Mouse (Mus musculus) embryonic fibroblast, embryonic 13.5 days (primary cell): Measurements from ENCODE around the gene Mpl.

Source experiments
- CTCF ChIP-seq: IDR thresholded peaks from 2 replicates; pipeline ENCODE4 v1.5.1; 2011; ENCODE audit warnings: mild to moderate bottlenecking, control low read depth, low read length, moderate library complexity, borderline replicate concordance; ENCODE audit not compliant: insufficient read depth
- POLR2A ChIP-seq: IDR thresholded peaks from 2 replicates; pipeline ENCODE4 v1.6.1; 2011; ENCODE audit warnings: low read depth, mild to moderate bottlenecking, control low read depth, low read length, moderate library complexity

- TF ChIP-seq CTCF, result no peak
- TF ChIP-seq POLR2A, result no peak
Measured at GRCm38 (mm10) chr4:118402701-118403100, 54.6 kb downstream of the Mpl start.
